Mouse (Mus musculus) MEL (cell line): Measurements from ENCODE around the gene Cope. TPM values are rescaled to one million over a fixed set of nuclear protein-coding genes. Genes with fewer than 3 reads are reported as not detected.

Source experiments
- DNase-seq: peaks from one replicate; pipeline ENCODE4 v3.0.0; 2011; ENCODE audit warnings: low read depth, low spot score
- H3K27ac ChIP-seq: 2 replicates; pipeline ENCODE4 v1.5.1; 2012; ENCODE audit warnings: low read depth, mild to moderate bottlenecking, control low read depth, low read length, moderate library complexity; ENCODE audit not compliant: control insufficient read depth
- H3K27me3 ChIP-seq, 2 experiments: fragments of 150-350 bp in 1 of 2; sonication (generic) in 1 of 2; 2 replicates each; pipeline ENCODE4 v1.6.1; 2012; ENCODE audit warnings: low read length in 2 of 2, mild to moderate bottlenecking in 2 of 2, improper control_type of control experiment in 1 of 2, moderate library complexity in 1 of 2; ENCODE audit not compliant: insufficient read depth in 2 of 2, control insufficient read depth in 1 of 2
- H3K36me3 ChIP-seq, 2 experiments: 2 replicates each; pipeline ENCODE4 v1.6.1; 2012 to 2014; ENCODE audit warnings: low read length in 2 of 2, improper control_type of control experiment in 1 of 2, inconsistent platforms in 1 of 2, mild to moderate bottlenecking in 1 of 2; ENCODE audit not compliant: insufficient read depth in 2 of 2, control insufficient read depth in 1 of 2
- H3K4me1 ChIP-seq, 2 experiments: fragments of 150-350 bp in 1 of 2; sonication (generic) in 1 of 2; 2 replicates each; pipeline ENCODE4 v1.6.1; 2012; ENCODE audit warnings: low read length in 2 of 2, improper control_type of control experiment in 1 of 2, mild to moderate bottlenecking in 1 of 2; ENCODE audit not compliant: insufficient read depth in 2 of 2, control insufficient read depth in 1 of 2
- H3K4me3 ChIP-seq, 2 experiments: fragments of 150-350 bp in 1 of 2; sonication (generic) in 1 of 2; 2 replicates each; pipeline ENCODE4 v1.5.1; 2012; ENCODE audit warnings: low read depth in 2 of 2, low read length in 2 of 2, mild to moderate bottlenecking in 2 of 2, moderate library complexity in 2 of 2, control low read depth in 1 of 2, improper control_type of control experiment in 1 of 2; ENCODE audit not compliant: control insufficient read depth in 1 of 2, insufficient read depth in 1 of 2
- H3K79me2 ChIP-seq: 2 replicates; pipeline ENCODE4 v1.6.1; 2012; ENCODE audit warnings: mild to moderate bottlenecking, low read length, moderate library complexity; ENCODE audit not compliant: control insufficient read depth, poor library complexity, insufficient read depth
- H3K9ac ChIP-seq: 2 replicates; pipeline ENCODE4 v1.6.1; 2012; ENCODE audit warnings: low read depth, mild to moderate bottlenecking, control low read depth, low read length, moderate library complexity; ENCODE audit not compliant: control insufficient read depth, poor library complexity, severe bottlenecking
- H3K9me3 ChIP-seq: fragments of 150-350 bp; sonication (generic); replicated peaks from 2 replicates; pipeline ENCODE4 v1.6.1; 2012; ENCODE audit warnings: mild to moderate bottlenecking, low read length, improper control_type of control experiment, moderate library complexity; ENCODE audit not compliant: insufficient read depth
- CTCF ChIP-seq, 3 experiments: IDR thresholded peaks in 2 of 3; conservative IDR thresholded peaks in 1 of 3; 2 replicates each; pipeline ENCODE4 v1.5.1; 2011 to 2012; ENCODE audit warnings: low read length in 3 of 3, low read depth in 2 of 3, mild to moderate bottlenecking in 2 of 3, improper control_type of control experiment in 1 of 3, inconsistent platforms in 1 of 3, mixed read lengths in 1 of 3, moderate library complexity in 1 of 3; ENCODE audit not compliant: control insufficient read depth in 1 of 3, insufficient read depth in 1 of 3, poor library complexity in 1 of 3, severe bottlenecking in 1 of 3
- E2F4 ChIP-seq: IDR thresholded peaks from 2 replicates; pipeline ENCODE4 v1.6.1; 2011; ENCODE audit warnings: low read depth, low read length, improper control_type of control experiment, borderline replicate concordance
- EP300 ChIP-seq, 2 experiments: IDR thresholded peaks; 2 replicates each; pipeline ENCODE4 v1.6.1; 2011; ENCODE audit warnings: improper control_type of control experiment in 2 of 2, low read length in 2 of 2, low read depth in 1 of 2, mild to moderate bottlenecking in 1 of 2
- ETS1 ChIP-seq: IDR thresholded peaks from 2 replicates; pipeline ENCODE4 v1.6.1; 2012; ENCODE audit warnings: low read depth, mild to moderate bottlenecking, inconsistent platforms, low read length, improper control_type of control experiment, moderate library complexity
- GABPA ChIP-seq: IDR thresholded peaks from 2 replicates; pipeline ENCODE4 v1.6.1; 2012; ENCODE audit warnings: low read depth, mild to moderate bottlenecking, inconsistent platforms, low read length, improper control_type of control experiment, moderate library complexity
- GATA1 ChIP-seq: IDR thresholded peaks from 2 replicates; pipeline ENCODE4 v1.6.1; 2011; ENCODE audit warnings: low read depth, low read length, improper control_type of control experiment
- HCFC1 ChIP-seq: IDR thresholded peaks from 2 replicates; pipeline ENCODE4 v1.6.1; 2012; ENCODE audit warnings: low read depth, mild to moderate bottlenecking, inconsistent platforms, low read length, improper control_type of control experiment, moderate library complexity
- KAT2A ChIP-seq: conservative IDR thresholded peaks from 2 replicates; pipeline ENCODE4 v1.6.1; 2012; ENCODE audit warnings: low read depth, low read length, improper control_type of control experiment, inconsistent platforms
- MAFK ChIP-seq: IDR thresholded peaks from 2 replicates; pipeline ENCODE4 v1.6.1; 2011; ENCODE audit warnings: low read depth, mild to moderate bottlenecking, low read length, improper control_type of control experiment, borderline replicate concordance
- MAZ ChIP-seq: IDR thresholded peaks from 2 replicates; pipeline ENCODE4 v1.6.1; 2012; ENCODE audit warnings: low read depth, mild to moderate bottlenecking, inconsistent platforms, low read length, improper control_type of control experiment
- MEF2A ChIP-seq: IDR thresholded peaks from 2 replicates; pipeline ENCODE4 v1.6.1; 2014; ENCODE audit warnings: low read depth, mild to moderate bottlenecking, inconsistent platforms, low read length, improper control_type of control experiment; ENCODE audit not compliant: poor library complexity, insufficient replicate concordance, severe bottlenecking; ENCODE audit errors: extremely low read depth
- MYB ChIP-seq: IDR thresholded peaks from 2 replicates; pipeline ENCODE4 v1.6.1; 2011; ENCODE audit warnings: mild to moderate bottlenecking, low read depth, low read length, improper control_type of control experiment
- MYC ChIP-seq: IDR thresholded peaks from 2 replicates; pipeline ENCODE4 v1.6.1; 2011; ENCODE audit warnings: low read depth, mild to moderate bottlenecking, low read length, improper control_type of control experiment, moderate library complexity
- NRF1 ChIP-seq: IDR thresholded peaks from 2 replicates; pipeline ENCODE4 v1.6.1; 2014; ENCODE audit warnings: low read depth, mild to moderate bottlenecking, inconsistent platforms, low read length, improper control_type of control experiment, moderate library complexity; ENCODE audit not compliant: poor library complexity, insufficient read depth, severe bottlenecking
- POLR2A ChIP-seq, 2 experiments: IDR thresholded peaks; 2 replicates each; pipeline ENCODE4 v1.6.1; 2011 to 2012; ENCODE audit warnings: low read length in 2 of 2, mild to moderate bottlenecking in 2 of 2, control low read depth in 1 of 2, improper control_type of control experiment in 1 of 2, low read depth in 1 of 2, moderate library complexity in 1 of 2; ENCODE audit not compliant: control insufficient read depth in 1 of 2, insufficient read depth in 1 of 2, poor library complexity in 1 of 2
- POLR2AphosphoS2 ChIP-seq: IDR thresholded peaks from 2 replicates; pipeline ENCODE4 v1.6.1; 2011; ENCODE audit warnings: low read length, improper control_type of control experiment
- POLR2AphosphoS5 ChIP-seq: IDR thresholded peaks from 2 replicates; pipeline ENCODE4 v1.6.1; 2012; ENCODE audit warnings: low read depth, borderline replicate concordance, mild to moderate bottlenecking, inconsistent platforms, low read length, moderate library complexity, mixed read lengths
- RAD21 ChIP-seq: IDR thresholded peaks from 2 replicates; pipeline ENCODE4 v1.6.1; 2011; ENCODE audit warnings: mild to moderate bottlenecking, low read depth, low read length, improper control_type of control experiment
- SIN3A ChIP-seq: IDR thresholded peaks from 2 replicates; pipeline ENCODE4 v1.6.1; 2012; ENCODE audit warnings: low read length, improper control_type of control experiment, inconsistent platforms
- SMC3 ChIP-seq: IDR thresholded peaks from 2 replicates; pipeline ENCODE4 v1.6.1; 2011; ENCODE audit warnings: low read depth, low read length, improper control_type of control experiment
- TAL1 ChIP-seq: IDR thresholded peaks from 2 replicates; pipeline ENCODE4 v1.6.1; 2012; ENCODE audit warnings: mild to moderate bottlenecking, inconsistent platforms, low read length, moderate library complexity, mixed read lengths
- TBP ChIP-seq: IDR thresholded peaks from 2 replicates; pipeline ENCODE4 v1.8.0; 2011; ENCODE audit warnings: low read depth, low read length, improper control_type of control experiment
- TCF12 ChIP-seq: IDR thresholded peaks from 2 replicates; pipeline ENCODE4 v1.6.1; 2014; ENCODE audit warnings: low read depth, mild to moderate bottlenecking, inconsistent platforms, low read length, improper control_type of control experiment, moderate library complexity
- UBTF ChIP-seq: IDR thresholded peaks from 2 replicates; pipeline ENCODE4 v1.6.1; 2012; ENCODE audit warnings: low read depth, mild to moderate bottlenecking, inconsistent platforms, low read length, improper control_type of control experiment, moderate library complexity, borderline replicate concordance; ENCODE audit not compliant: insufficient read depth
- USF1 ChIP-seq: IDR thresholded peaks from 2 replicates; pipeline ENCODE4 v1.6.1; 2014; ENCODE audit warnings: low read depth, mild to moderate bottlenecking, inconsistent platforms, low read length, improper control_type of control experiment, moderate library complexity
- USF2 ChIP-seq, 2 experiments: IDR thresholded peaks; 2 replicates each; pipeline ENCODE4 v1.6.1; 2011 to 2012; ENCODE audit warnings: improper control_type of control experiment in 2 of 2, low read length in 2 of 2, borderline replicate concordance in 1 of 2, inconsistent platforms in 1 of 2, low read depth in 1 of 2, mild to moderate bottlenecking in 1 of 2; ENCODE audit not compliant: insufficient read depth in 1 of 2
- ZC3H11A ChIP-seq: IDR thresholded peaks from 2 replicates; pipeline ENCODE4 v1.6.1; 2012; ENCODE audit warnings: low read depth, mild to moderate bottlenecking, inconsistent platforms, low read length, improper control_type of control experiment
- ZKSCAN1 ChIP-seq: IDR thresholded peaks from 2 replicates; pipeline ENCODE4 v1.6.1; 2012; ENCODE audit warnings: low read depth, mild to moderate bottlenecking, inconsistent platforms, low read length, improper control_type of control experiment, moderate library complexity
- ZMIZ1 ChIP-seq: IDR thresholded peaks from 2 replicates; pipeline ENCODE4 v1.6.1; 2012; ENCODE audit warnings: low read depth, mild to moderate bottlenecking, inconsistent platforms, low read length, improper control_type of control experiment, moderate library complexity
- ZNF384 ChIP-seq: IDR thresholded peaks from 2 replicates; pipeline ENCODE4 v1.6.1; 2012; ENCODE audit warnings: low read depth, mild to moderate bottlenecking, inconsistent platforms, low read length, improper control_type of control experiment
- polyA plus RNA-seq, 2 experiments: library from polyadenylated mRNA; stranded (reverse) in 1 of 2; unstranded in 1 of 2; fragments of >175 nt in 1 of 2; fragments of >200 nt in 1 of 2; gene quantifications; 2 replicates each; pipeline versions ENCODE4 v1.2.1 to v1.2.4; 2012; ENCODE audit warnings: low replicate concordance in 2 of 2, low read depth in 1 of 2; ENCODE audit not compliant: insufficient read length in 2 of 2, insufficient read depth in 1 of 2, missing spikeins in 1 of 2
- total RNA-seq: library from RNA; depleted of rRNA; stranded (reverse); fragments of 300-350 nt; gene quantifications from 2 replicates; pipeline ENCODE4 v1.2.3, GENCODE M21; 2012

Cope gene
- total and polyA plus RNA-seq, 3 experiments: 132 to 232 TPM; not detected in 1

DNA sequence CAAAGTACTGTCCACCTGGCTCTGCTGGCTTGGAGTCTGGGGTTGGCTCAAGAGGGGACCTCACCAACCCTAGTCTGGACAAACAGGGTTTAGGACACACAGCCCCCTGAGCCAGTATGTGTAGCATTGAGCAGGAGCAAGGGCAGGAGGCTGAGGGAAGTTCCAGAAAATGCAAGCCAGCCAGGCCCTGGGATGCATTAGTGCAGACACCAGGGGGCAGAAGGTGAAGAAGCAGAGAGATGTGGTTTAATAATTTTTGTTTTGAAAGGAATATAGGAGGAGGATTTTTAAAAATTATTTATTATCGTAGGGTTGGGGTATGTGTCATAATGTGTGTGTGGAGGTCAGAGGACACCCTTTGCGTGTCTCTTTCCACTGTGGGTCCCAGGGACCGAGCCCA, 21.4 kb downstream of the Cope start:
- no peak for TF ChIP-seq SIN3A
- TF ChIP-seq POLR2AphosphoS2: no peak
- TF ChIP-seq SMC3: peak; percentile 46
- TF ChIP-seq CTCF (IDR thresholded peaks at IDR 0.05 in 2 of 3, conservative IDR thresholded peaks at IDR 0.05 in 1 of 3; ENCODE audit: control insufficient read depth in 1 of 3, insufficient read depth in 1 of 3, low read depth in 2 of 3, low read length in 3 of 3, poor library complexity in 1 of 3, severe bottlenecking in 1 of 3): peak in 2 of 3 experiments; percentile 22 to 38; a peak in 2 of 6 replicates
- TF ChIP-seq RAD21: peak; percentile 16
- Histone ChIP-seq H3K4me3 (no peak overlapping the region), H3K4me1 (peaks cover 4 to 9% of the 10 kb centered on the region in 2 experiments), H3K79me2 (no peaks in the 10 kb centered on the region), H3K9me3 (no peaks in the 10 kb centered on the region), H3K36me3 (peaks cover 0 to 3% of the 10 kb centered on the region in 2 experiments; a peak in 3 of 4 replicates), H3K27ac (no peak overlapping the region), H3K27me3 (no peaks in the 10 kb centered on the region), H3K9ac (no peak overlapping the region)
- DNase-seq: no peak

GRCm38 (mm10) chr8:70327512-70327911, 25.2 kb downstream of the Cope start:
- H3K27me3 ChIP-seq: no peaks in the 10 kb centered on the region
- DNase-seq: peak; percentile 95
- H3K9me3 ChIP-seq: no peaks in the 10 kb centered on the region
- peak overlapping the region; percentile 35; the same call in 1 of the 2 replicates for H3K9ac ChIP-seq
- no peaks in the 10 kb centered on the region for H3K79me2 ChIP-seq
- H3K4me1 ChIP-seq: peaks cover 13% of the 10 kb centered on the region in 2 experiments
- peaks cover 2 to 10% of the 10 kb centered on the region in 2 experiments for H3K36me3 ChIP-seq
- H3K4me3 ChIP-seq: no peak overlapping the region
- peak overlapping the region; percentile 78 for H3K27ac ChIP-seq
- TF ChIP-seq POLR2AphosphoS5 (no peak), TAL1 (peak; percentile 96), USF2 (IDR thresholded peaks at IDR 0.05; ENCODE audit: borderline replicate concordance in 1 of 2, insufficient read depth in 1 of 2, low read depth in 1 of 2, low read length in 2 of 2) (no peak), KAT2A (no peak; the same call in 1 of the 2 replicates), E2F4 (0 out of 2 replicates have a peak, but pooled peaks have one; percentile 33), SMC3 (no peak; the same call in 1 of the 2 replicates), ZNF384 (peak; percentile 23; the same call in 1 of the 2 replicates), ZKSCAN1 (0 out of 2 replicates have a peak, but pooled peaks have one; percentile 32), MYC (peak; percentile 86), USF1 (0 out of 2 replicates have a peak, but pooled peaks have one; percentile 42), MAFK (no peak; the same call in 1 of the 2 replicates), ZMIZ1 (no peak; the same call in 1 of the 2 replicates), UBTF (no peak), MAZ (0 out of 2 replicates have a peak, but pooled peaks have one; percentile 9), ETS1 (peak; percentile 94), TCF12 (peak; percentile 99), POLR2AphosphoS2 (peak; percentile 58; the same call in 1 of the 2 replicates), POLR2A (IDR thresholded peaks at IDR 0.05; ENCODE audit: control insufficient read depth in 1 of 2, insufficient read depth in 1 of 2, low read depth in 1 of 2, low read length in 2 of 2, poor library complexity in 1 of 2) (no peak), NRF1 (no peak), TBP (peak; percentile 90), HCFC1 (peak; percentile 74), MYB (peak; percentile 62; the same call in 1 of the 2 replicates), GATA1 (peak; percentile 97), EP300 (IDR thresholded peaks at IDR 0.05; ENCODE audit: low read depth in 1 of 2, low read length in 2 of 2) (peak; percentile 95 to 97), MEF2A (no peak), GABPA (no peak), ZC3H11A (peak; percentile 20; the same call in 1 of the 2 replicates)
